Mouse (Mus musculus) MN1 (cell line): ENCODE results near the gene Npr1.

Experiments
- DNase-seq: peaks from one replicate; pipeline ENCODE4 v3.0.0-alpha.2; 2016; ENCODE audit warnings: low spot score

Npr1 gene

GRCm38 (mm10) chr3:90475831-90476611 lies 10.4 kb upstream of the Npr1 start, which contains the start of gene Ilf2:
TSS of gene Ilf2 (plus strand) at chr3:90476126.
- DNase-seq, result peak; percentile 99

- DNase-seq, result no peak
These were observed 9.6 kb upstream of the Npr1 start for GRCm38 (mm10) chr3:90475151-90475830.

GRCm38 (mm10) chr3:90472213-90472612 lies 6.5 kb upstream of the Npr1 start:
- DNase-seq, result peak; percentile 54

GRCm38 (mm10) chr3:90467618-90468300 lies 2.1 kb upstream of the Npr1 start:
- DNase-seq, result no peak

GRCm38 (mm10) chr3:90466311-90466766 lies 673 bp upstream of the Npr1 start:
- DNase-seq, result peak; percentile 86

- no peak for DNase-seq
These were observed 483 bp downstream of the Npr1 start for GRCm38 (mm10) chr3:90465081-90465685.

GRCm38 (mm10) chr3:90464552-90465080 lies 1.1 kb downstream of the Npr1 start:
- no peak for DNase-seq

GRCm38 (mm10) chr3:90462579-90462978 lies 3.1 kb downstream of the Npr1 start:
- no peak for DNase-seq

- no peak for DNase-seq
These were observed 3.7 kb downstream of the Npr1 start for GRCm38 (mm10) chr3:90461935-90462334.

- no peak for DNase-seq
These were observed 5.4 kb downstream of the Npr1 start for GRCm38 (mm10) chr3:90460315-90460714.

- no peak for DNase-seq
These were observed 5.9 kb downstream of the Npr1 start for GRCm38 (mm10) chr3:90459727-90460126.

- DNase-seq, result no peak
These were observed 10.7 kb downstream of the Npr1 start for GRCm38 (mm10) chr3:90454931-90455330.

- DNase-seq, result peak; percentile 21
These were observed 14.1 kb downstream of the Npr1 start for GRCm38 (mm10) chr3:90451396-90452095.

- DNase-seq, result no peak
These were observed 14.8 kb downstream of the Npr1 start for GRCm38 (mm10) chr3:90450874-90451273.

GRCm38 (mm10) chr3:90448626-90449025 lies 17.0 kb downstream of the Npr1 start:
- DNase-seq, result no peak

GRCm38 (mm10) chr3:90447123-90447494 lies 18.6 kb downstream of the Npr1 start:
- no peak for DNase-seq

GRCm38 (mm10) chr3:90446389-90447122 lies 19.1 kb downstream of the Npr1 start:
- DNase-seq, result peak; percentile 96

GRCm38 (mm10) chr3:90445417-90446200 lies 20.1 kb downstream of the Npr1 start:
- DNase-seq, result peak; percentile 35

GRCm38 (mm10) chr3:90443977-90444376 lies 21.7 kb downstream of the Npr1 start:
- no peak for DNase-seq

- no peak for DNase-seq
These were observed 24.9 kb downstream of the Npr1 start for GRCm38 (mm10) chr3:90440756-90441155.
